Mouse (Mus musculus): ENCODE results near the gene Wwtr1. TPM values are rescaled to one million over a fixed set of nuclear protein-coding genes. Genes with fewer than 3 reads are reported as not detected.

Wwtr1 gene
- polyA plus RNA-seq, 2 experiments = 34.5 to 54.2 TPM

DNA sequence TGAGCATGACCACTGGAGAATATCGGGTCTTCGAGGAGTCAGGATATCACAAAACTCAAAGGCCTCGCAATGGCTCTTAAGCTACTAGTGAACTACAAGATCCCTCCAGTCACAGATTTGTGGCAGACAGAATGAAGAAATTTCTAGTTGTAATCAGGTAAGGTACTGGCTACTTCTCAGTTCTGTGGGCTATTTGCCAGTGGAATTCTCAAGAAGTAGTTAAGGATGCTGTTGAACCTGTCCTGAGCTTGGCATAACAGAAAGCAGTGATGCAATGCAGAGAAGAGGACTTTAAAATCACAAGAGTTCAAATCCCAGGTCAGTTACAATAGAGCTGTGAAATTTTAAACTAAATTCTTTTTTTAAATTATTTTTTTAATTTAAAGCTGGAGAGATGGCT, 106.4 kb downstream of the Wwtr1 start:
- no peak overlapping the region for H3K27ac ChIP-seq (replicated peaks; ENCODE audit: low read depth, low read length)
- ATAC-seq (ENCODE audit: low FRiP score, low read depth) (no peak), DNase-seq (ENCODE audit: low spot score) (no peak)
- no peak for TF ChIP-seq POLR2A (IDR thresholded peaks at IDR 0.05; ENCODE audit: borderline replicate concordance, extremely low read depth, insufficient read depth, insufficient read length)
- no peak overlapping the region for H3K9ac ChIP-seq (ENCODE audit: low read depth, low read length, severe bottlenecking)
- WGBS = 96% methylated on average over 3 of the region's 3 CpGs
- H3K27me3 ChIP-seq (ENCODE audit: control insufficient read depth, insufficient read depth, low read length) = no peaks in the 10 kb centered on the region
- peaks cover 30% of the 10 kb centered on the region for H3K4me1 ChIP-seq (ENCODE audit: control insufficient read depth, insufficient read depth, low read length)
- no peak overlapping the region for H3K4me2 ChIP-seq (replicated peaks; ENCODE audit: low read depth, low read length, severe bottlenecking)
- H3K4me3 ChIP-seq (replicated peaks; ENCODE audit: low read length) = no peak overlapping the region
- H3K9me3 ChIP-seq (ENCODE audit: control insufficient read depth, low read length) = no peaks in the 10 kb centered on the region
- H3K36me3 ChIP-seq (ENCODE audit: control insufficient read depth, insufficient read depth, low read length) = no peaks in the 10 kb centered on the region

DNA sequence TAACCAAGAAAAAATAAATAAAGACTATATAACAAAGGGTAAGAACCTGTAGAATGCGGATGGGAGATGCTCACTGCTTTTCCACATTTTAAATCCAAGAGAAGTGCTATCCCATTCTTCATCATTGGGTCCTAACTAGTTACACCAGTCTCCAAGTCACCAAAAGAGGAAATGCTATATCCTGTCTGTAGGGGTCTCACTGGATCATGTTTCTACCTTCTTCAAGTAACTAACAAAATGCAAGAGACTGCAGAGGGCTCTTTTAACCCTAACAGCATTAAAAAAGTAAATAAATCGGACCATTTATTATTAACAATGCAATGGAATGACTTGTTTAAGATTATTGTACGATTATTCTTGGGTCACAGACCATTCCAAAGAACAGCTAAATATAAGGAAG, 109.4 kb downstream of the Wwtr1 start:
- Histone ChIP-seq H3K9me3 (ENCODE audit: control insufficient read depth, low read length) (no peaks in the 10 kb centered on the region), H3K27ac (replicated peaks; ENCODE audit: low read depth, low read length) (no peak overlapping the region), H3K27me3 (ENCODE audit: control insufficient read depth, insufficient read depth, low read length) (no peaks in the 10 kb centered on the region), H3K4me2 (replicated peaks; ENCODE audit: low read depth, low read length, severe bottlenecking) (no peak overlapping the region), H3K36me3 (ENCODE audit: control insufficient read depth, insufficient read depth, low read length) (peaks cover 23% of the 10 kb centered on the region), H3K4me1 (ENCODE audit: control insufficient read depth, insufficient read depth, low read length) (peaks cover 15% of the 10 kb centered on the region), H3K9ac (ENCODE audit: low read depth, low read length, severe bottlenecking) (no peak overlapping the region), H3K4me3 (replicated peaks; ENCODE audit: low read length) (no peak overlapping the region)
- WGBS = 61% methylated on average over 3 of the region's 3 CpGs
- ATAC-seq (ENCODE audit: low FRiP score, low read depth) = no peak
- TF ChIP-seq POLR2A (IDR thresholded peaks at IDR 0.05; ENCODE audit: borderline replicate concordance, extremely low read depth, insufficient read depth, insufficient read length) = no peak
- DNase-seq (ENCODE audit: low spot score) = peak; percentile 44

- H3K27ac ChIP-seq (replicated peaks; ENCODE audit: low read depth, low read length) = no peak overlapping the region
- WGBS = 86% methylated on average over 4 of the region's 4 CpGs
- no peak overlapping the region for H3K4me2 ChIP-seq (replicated peaks; ENCODE audit: low read depth, low read length, severe bottlenecking)
- H3K4me1 ChIP-seq (ENCODE audit: control insufficient read depth, insufficient read depth, low read length) = no peaks in the 10 kb centered on the region
- H3K9me3 ChIP-seq (ENCODE audit: control insufficient read depth, low read length) = no peaks in the 10 kb centered on the region
- TF ChIP-seq POLR2A (IDR thresholded peaks at IDR 0.05; ENCODE audit: borderline replicate concordance, extremely low read depth, insufficient read depth, insufficient read length) = no peak
- DNase-seq (ENCODE audit: low spot score) (no peak), ATAC-seq (ENCODE audit: low FRiP score, low read depth) (no peak)
- H3K36me3 ChIP-seq (ENCODE audit: control insufficient read depth, insufficient read depth, low read length) = peaks cover 37% of the 10 kb centered on the region
- H3K4me3 ChIP-seq (replicated peaks; ENCODE audit: low read length) = no peak overlapping the region
- no peak overlapping the region for H3K9ac ChIP-seq (ENCODE audit: low read depth, low read length, severe bottlenecking)
- no peaks in the 10 kb centered on the region for H3K27me3 ChIP-seq (ENCODE audit: control insufficient read depth, insufficient read depth, low read length)
Observed at GRCm38 (mm10) chr3:57463302-57463701, 112.4 kb downstream of the Wwtr1 start.

DNA sequence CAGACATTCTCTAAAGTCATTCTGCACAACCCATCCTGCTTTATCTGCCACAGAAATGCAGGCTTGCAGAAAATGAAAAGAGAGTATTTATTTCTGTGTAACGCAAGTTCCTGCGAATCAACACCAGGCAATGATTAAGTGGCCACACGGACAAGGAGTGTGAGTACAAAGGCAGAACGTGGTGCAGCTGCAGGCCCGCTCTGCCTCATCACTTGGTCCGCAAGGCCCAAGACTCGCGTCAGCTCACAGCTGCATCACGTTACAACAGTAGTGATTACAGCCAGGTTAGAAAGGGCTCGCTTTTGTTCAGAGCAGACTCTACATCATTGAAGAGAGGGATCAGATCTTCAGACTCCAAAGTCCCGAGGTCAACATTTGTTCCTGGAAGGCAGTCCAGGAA, 117.1 kb downstream of the Wwtr1 start:
- peaks cover 43% of the 10 kb centered on the region for H3K36me3 ChIP-seq (ENCODE audit: control insufficient read depth, insufficient read depth, low read length)
- no peaks in the 10 kb centered on the region for H3K4me1 ChIP-seq (ENCODE audit: control insufficient read depth, insufficient read depth, low read length)
- no peaks in the 10 kb centered on the region for H3K9me3 ChIP-seq (ENCODE audit: control insufficient read depth, low read length)
- no peaks in the 10 kb centered on the region for H3K27me3 ChIP-seq (ENCODE audit: control insufficient read depth, insufficient read depth, low read length)
- no peak overlapping the region for H3K9ac ChIP-seq (ENCODE audit: low read depth, low read length, severe bottlenecking)
- no peak for ATAC-seq (ENCODE audit: low FRiP score, low read depth)
- no peak for DNase-seq (ENCODE audit: low spot score)
- H3K4me3 ChIP-seq (replicated peaks; ENCODE audit: low read length) = no peak overlapping the region
- no peak overlapping the region for H3K27ac ChIP-seq (replicated peaks; ENCODE audit: low read depth, low read length)
- 39% methylated on average over 11 of the region's 11 CpGs for WGBS
- no peak for TF ChIP-seq POLR2A (IDR thresholded peaks at IDR 0.05; ENCODE audit: borderline replicate concordance, extremely low read depth, insufficient read depth, insufficient read length)
- H3K4me2 ChIP-seq (replicated peaks; ENCODE audit: low read depth, low read length, severe bottlenecking) = no peak overlapping the region

- no peak overlapping the region for H3K27ac ChIP-seq (replicated peaks; ENCODE audit: low read depth, low read length)
- WGBS = 26% methylated on average over 5 of the region's 5 CpGs
- ATAC-seq (ENCODE audit: low FRiP score, low read depth) (peak; percentile 69), DNase-seq (ENCODE audit: low spot score) (peak; percentile 93)
- no peak overlapping the region for H3K4me3 ChIP-seq (replicated peaks; ENCODE audit: low read length)
- TF ChIP-seq POLR2A (IDR thresholded peaks at IDR 0.05; ENCODE audit: borderline replicate concordance, extremely low read depth, insufficient read depth, insufficient read length) = no peak
- no peak overlapping the region for H3K4me2 ChIP-seq (replicated peaks; ENCODE audit: low read depth, low read length, severe bottlenecking)
- peaks cover 8% of the 10 kb centered on the region; the same call in 1 of the 2 replicates for H3K4me1 ChIP-seq (ENCODE audit: control insufficient read depth, insufficient read depth, low read length)
- no peak overlapping the region for H3K9ac ChIP-seq (ENCODE audit: low read depth, low read length, severe bottlenecking)
- H3K27me3 ChIP-seq (ENCODE audit: control insufficient read depth, insufficient read depth, low read length) = no peaks in the 10 kb centered on the region
- no peaks in the 10 kb centered on the region for H3K9me3 ChIP-seq (ENCODE audit: control insufficient read depth, low read length)
- no peaks in the 10 kb centered on the region for H3K36me3 ChIP-seq (ENCODE audit: control insufficient read depth, insufficient read depth, low read length)
Observed at GRCm38 (mm10) chr3:57448445-57448844, 127.3 kb downstream of the Wwtr1 start.

GRCm38 (mm10) chr3:57447889-57448288, 127.8 kb downstream of the Wwtr1 start:
- Histone ChIP-seq H3K4me2 (replicated peaks; ENCODE audit: low read depth, low read length, severe bottlenecking) (no peak overlapping the region), H3K4me1 (ENCODE audit: control insufficient read depth, insufficient read depth, low read length) (peaks cover 8% of the 10 kb centered on the region; the same call in 1 of the 2 replicates), H3K27me3 (ENCODE audit: control insufficient read depth, insufficient read depth, low read length) (no peaks in the 10 kb centered on the region), H3K36me3 (ENCODE audit: control insufficient read depth, insufficient read depth, low read length) (no peaks in the 10 kb centered on the region), H3K9ac (ENCODE audit: low read depth, low read length, severe bottlenecking) (no peak overlapping the region), H3K27ac (replicated peaks; ENCODE audit: low read depth, low read length) (no peak overlapping the region), H3K4me3 (replicated peaks; ENCODE audit: low read length) (no peak overlapping the region), H3K9me3 (ENCODE audit: control insufficient read depth, low read length) (no peaks in the 10 kb centered on the region)
- no peak for DNase-seq (ENCODE audit: low spot score)
- no peak for ATAC-seq (ENCODE audit: low FRiP score, low read depth)
- no peak for TF ChIP-seq POLR2A (IDR thresholded peaks at IDR 0.05; ENCODE audit: borderline replicate concordance, extremely low read depth, insufficient read depth, insufficient read length)
- WGBS = 42% methylated on average over 1 of the region's 1 CpGs
